Mouse (Mus musculus) forebrain, embryonic 15.5 days (tissue): ENCODE results near the gene 4930432M17Rik. TPM values are rescaled to one million over a fixed set of nuclear protein-coding genes. Genes with fewer than 3 reads are reported as not detected.

Experiments used
- ATAC-seq: fragments of 200-750 bp; cut with Nextera tagmentation; replicated peaks from 2 replicates; pipeline ENCODE4 v1.8.0; 2017; ENCODE audit warnings: mild to moderate bottlenecking, moderate TSS enrichment, moderate library complexity
- H3K27ac ChIP-seq: fragments of 300-500 bp; sonication (generic); replicated peaks from 2 replicates; pipeline ENCODE4 v1.5.1; 2015; ENCODE audit warnings: mild to moderate bottlenecking, inconsistent platforms
- H3K27me3 ChIP-seq: fragments of 300-500 bp; sonication (generic); 2 replicates; pipeline ENCODE4 v1.6.1; 2015; ENCODE audit warnings: inconsistent platforms
- H3K36me3 ChIP-seq: fragments of 300-500 bp; sonication (generic); 2 replicates; pipeline ENCODE4 v1.6.1; 2015; ENCODE audit warnings: mild to moderate bottlenecking, inconsistent platforms
- H3K4me1 ChIP-seq: fragments of 300-500 bp; sonication (generic); 2 replicates; pipeline ENCODE4 v1.6.1; 2015; ENCODE audit warnings: inconsistent platforms
- H3K4me2 ChIP-seq: fragments of 300-500 bp; sonication (generic); replicated peaks from 2 replicates; pipeline ENCODE4 v1.6.1; 2015; ENCODE audit warnings: mild to moderate bottlenecking, inconsistent platforms
- H3K4me3 ChIP-seq: fragments of 300-500 bp; sonication (generic); 2 replicates; pipeline ENCODE4 v1.5.1; 2015; ENCODE audit warnings: mild to moderate bottlenecking, inconsistent platforms
- H3K9ac ChIP-seq: fragments of 300-500 bp; sonication (generic); replicated peaks from 2 replicates; pipeline ENCODE4 v1.6.1; 2015; ENCODE audit warnings: mild to moderate bottlenecking, inconsistent platforms
- H3K9me3 ChIP-seq: fragments of 300-500 bp; sonication (generic); 2 replicates; pipeline ENCODE4 v1.6.1; 2016; ENCODE audit warnings: inconsistent platforms
- WGBS: fragments of 180-500 bp; shearing (Covaris S2); methylation state at CpG from one replicate; pipeline ENCODE4 v1.1.7; 2015; ENCODE audit warnings: mixed read lengths; 5-methylcytosine and 5-hydroxymethylcytosine counted together
- polyA plus RNA-seq: library from polyadenylated mRNA; unstranded; fragments of >200 nt; fragmentation: Nextera tagmentation; extraction: Ambion mirVana; gene quantifications from 2 replicates; pipeline ENCODE4 v1.2.1, GENCODE M21; 2015

The 4930432M17Rik gene
- polyA plus RNA-seq, 1 experiment from 2014 or later: not detected

DNA sequence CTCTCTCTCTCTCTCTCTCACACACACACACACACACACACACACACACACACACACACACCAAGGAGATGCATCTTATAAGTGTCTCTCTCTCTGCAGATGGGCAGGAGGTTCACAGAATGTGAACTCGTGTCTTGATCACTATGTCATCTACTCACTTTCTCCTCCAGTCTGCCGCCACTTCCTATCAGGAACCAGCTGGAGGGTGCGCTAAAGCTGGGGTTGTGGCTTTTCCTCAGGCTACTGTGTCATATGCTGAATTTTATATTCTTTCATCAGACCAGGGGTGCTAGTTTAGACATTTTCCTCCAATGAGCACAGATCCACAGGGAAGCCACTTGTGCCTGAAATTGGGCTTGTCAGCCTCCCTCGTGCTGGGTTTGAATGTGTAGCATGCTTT is 59.1 kb downstream of the 4930432M17Rik start:
- no peaks in the 10 kb centered on the region for H3K27me3 ChIP-seq
- H3K9me3 ChIP-seq: no peaks in the 10 kb centered on the region
- WGBS: 73% methylated on average over 4 of the region's 4 CpGs
- no peak overlapping the region for H3K9ac ChIP-seq
- H3K36me3 ChIP-seq: 0 out of 2 replicates have a peak, but pooled peaks cover 6% of the 10 kb centered on the region
- no peak overlapping the region for H3K4me3 ChIP-seq
- peaks cover 6% of the 10 kb centered on the region; the same call in 1 of the 2 replicates for H3K4me1 ChIP-seq
- no peak overlapping the region for H3K27ac ChIP-seq
- no peak overlapping the region for H3K4me2 ChIP-seq
- no peak for ATAC-seq

Other genes starting within 250 kb of the 4930432M17Rik start
- 645 and 663 TPM in 2 replicates for gene Cnn3, start 244.3 kb upstream of the 4930432M17Rik start, polyA plus RNA-seq
- 0.75 and 1.1 TPM in 2 replicates for gene Slc44a3, start 138.4 kb upstream of the 4930432M17Rik start, polyA plus RNA-seq
- gene F3, start 52.8 kb downstream of the 4930432M17Rik start, polyA plus RNA-seq: 8.3 and 8.9 TPM in 2 replicates
- 68.9 and 70.3 TPM in 2 replicates for gene Abcd3, start 144.5 kb downstream of the 4930432M17Rik start, polyA plus RNA-seq